Mouse (Mus musculus) megakaryocyte progenitor cell, adult 5-6 weeks (primary cell): ENCODE measurements around the gene Rab43. TPM values are rescaled to one million over a fixed set of nuclear protein-coding genes. Genes with fewer than 3 reads are reported as not detected.
"Not testable (repeated sequence)": the region's sequence is repeated elsewhere in the genome, so short reads cannot be mapped to it uniquely, and the experiment has no call there.

Experiments
- ATAC-seq: replicated peaks from 2 replicates; pipeline ENCODE4 v1.8.0; 2016; ENCODE audit warnings: mild to moderate bottlenecking, moderate TSS enrichment, inconsistent platforms; ENCODE audit not compliant: poor library complexity
- total RNA-seq, 2 experiments: library from RNA; stranded (forward) in 1 of 2; stranded (reverse) in 1 of 2; fragments of 157-497, 149-512 nt in 1 of 2; fragments of 200-1000 nt in 1 of 2; gene quantifications; 2 replicates each; pipeline versions ENCODE4 v1.2.3 to v1.2.4; 2015 to 2017

Rab43 gene
- total RNA-seq, 2 experiments from 2014 or later, result 3.5 to 17.9 TPM

- no peak for ATAC-seq
Observed at GRCm38 (mm10) chr6:87788266-87788895, 23.6 kb downstream of the Rab43 start.

DNA sequence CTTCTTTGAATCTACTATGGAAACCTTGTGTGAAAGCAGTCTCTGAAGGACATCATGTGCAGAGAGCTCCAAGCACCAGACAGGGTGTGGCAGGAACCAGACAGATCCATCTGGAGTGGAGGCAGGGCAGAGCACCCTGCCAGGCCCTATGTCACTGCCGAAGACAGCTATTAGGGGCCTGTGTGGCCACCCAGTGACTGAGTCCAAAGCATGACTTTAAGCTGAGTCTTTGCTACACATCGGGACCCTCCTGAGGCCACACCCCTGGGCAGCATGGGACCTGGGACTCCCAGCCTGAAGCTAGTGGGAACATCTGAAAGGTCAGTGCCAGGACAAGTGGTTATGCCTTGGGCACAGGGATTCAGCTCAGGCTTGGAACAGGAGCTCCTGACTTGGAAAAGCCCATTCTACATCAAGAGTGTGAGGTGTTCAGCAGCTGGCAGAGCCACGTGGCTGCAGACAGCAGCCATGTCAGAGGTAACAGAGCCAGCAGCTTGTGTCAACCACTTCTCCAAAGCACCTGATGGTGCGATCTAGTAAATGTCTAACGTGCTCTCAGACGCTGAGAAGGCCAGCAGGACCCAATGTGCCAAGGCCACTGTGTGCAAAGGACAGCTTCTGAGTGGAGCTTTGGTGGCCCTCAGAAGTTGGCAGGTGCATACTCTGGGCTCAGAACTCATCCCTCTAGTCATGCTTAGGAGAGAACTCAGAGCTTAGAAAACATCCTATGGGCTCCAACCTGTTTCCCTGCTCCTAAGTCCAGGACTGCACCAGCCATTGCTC is 24.7 kb downstream of the Rab43 start:
- no peak for ATAC-seq

DNA sequence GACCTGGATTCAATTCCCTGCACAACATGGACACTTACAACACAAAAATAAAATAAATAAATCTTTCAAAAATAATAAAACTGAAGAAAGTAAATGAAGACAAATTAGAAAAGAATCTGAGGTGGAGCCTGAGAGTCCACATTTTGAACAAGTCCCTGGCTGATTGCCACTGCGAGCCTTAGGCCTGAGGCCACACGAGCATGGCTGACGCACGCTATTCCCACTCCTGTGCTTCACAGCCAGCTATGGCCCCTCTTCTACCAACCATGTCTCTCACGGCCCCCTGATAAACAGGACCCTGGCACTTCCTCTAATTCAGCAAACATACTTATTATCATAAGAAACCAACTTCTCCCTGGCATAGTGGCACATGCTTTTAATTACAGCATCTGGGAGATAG is 25.3 kb downstream of the Rab43 start:
- ATAC-seq, result no peak

DNA sequence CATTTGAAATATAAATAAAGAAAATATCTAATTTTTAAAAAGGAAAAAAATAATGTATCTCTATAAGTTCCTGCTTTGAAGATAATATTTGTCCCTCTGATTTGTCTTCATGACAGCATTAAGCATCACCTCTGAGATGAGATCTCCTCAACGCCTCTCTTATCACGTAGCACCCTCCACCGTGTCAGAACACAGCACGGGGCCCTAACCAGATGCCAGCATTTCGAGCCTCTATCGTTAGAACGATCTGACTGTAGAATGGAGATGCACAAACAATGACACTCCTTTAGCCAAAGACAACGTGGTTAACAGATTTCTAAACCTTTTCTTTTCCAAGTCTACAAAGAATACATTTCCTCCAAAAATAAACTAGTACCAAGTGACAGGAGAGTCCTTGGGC is 27.9 kb downstream of the Rab43 start:
- ATAC-seq, result no peak

DNA sequence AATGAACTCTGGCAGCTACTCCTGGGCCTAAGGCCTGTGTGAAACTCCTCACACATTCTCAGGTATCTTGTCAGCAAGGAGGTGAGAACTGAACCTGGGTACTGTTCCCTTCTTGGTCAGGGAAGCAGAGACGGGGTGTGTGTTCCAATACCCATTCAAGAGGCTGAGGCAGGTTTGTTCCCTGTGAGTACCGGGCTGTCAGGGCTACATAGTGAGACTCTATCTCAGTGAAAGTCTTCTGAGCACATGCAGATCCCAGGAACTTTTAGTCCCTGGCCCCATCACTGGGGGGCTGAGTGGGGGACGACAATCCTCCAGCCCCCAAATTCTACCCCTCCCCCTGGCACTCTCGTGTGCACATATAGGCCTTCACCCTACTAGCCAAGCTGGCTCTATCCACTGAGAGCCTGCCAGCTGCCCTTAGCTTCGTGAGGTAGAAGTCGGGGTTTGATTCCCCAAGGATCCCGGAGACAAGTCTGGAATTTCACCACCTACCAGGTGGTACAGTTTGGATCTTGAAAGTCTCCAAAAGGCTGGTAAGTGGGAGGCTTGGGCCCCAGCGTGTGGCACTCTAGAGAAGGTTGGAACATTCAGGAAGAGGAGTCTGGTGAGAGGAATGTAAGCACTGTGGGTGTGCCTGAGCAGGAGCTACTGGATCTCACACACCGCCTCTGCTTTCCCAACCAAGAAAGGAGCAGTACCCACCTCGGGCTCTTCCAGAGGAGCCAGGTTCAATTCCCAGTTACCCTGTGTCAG is 31.2 kb downstream of the Rab43 start:
- no peak for ATAC-seq

DNA sequence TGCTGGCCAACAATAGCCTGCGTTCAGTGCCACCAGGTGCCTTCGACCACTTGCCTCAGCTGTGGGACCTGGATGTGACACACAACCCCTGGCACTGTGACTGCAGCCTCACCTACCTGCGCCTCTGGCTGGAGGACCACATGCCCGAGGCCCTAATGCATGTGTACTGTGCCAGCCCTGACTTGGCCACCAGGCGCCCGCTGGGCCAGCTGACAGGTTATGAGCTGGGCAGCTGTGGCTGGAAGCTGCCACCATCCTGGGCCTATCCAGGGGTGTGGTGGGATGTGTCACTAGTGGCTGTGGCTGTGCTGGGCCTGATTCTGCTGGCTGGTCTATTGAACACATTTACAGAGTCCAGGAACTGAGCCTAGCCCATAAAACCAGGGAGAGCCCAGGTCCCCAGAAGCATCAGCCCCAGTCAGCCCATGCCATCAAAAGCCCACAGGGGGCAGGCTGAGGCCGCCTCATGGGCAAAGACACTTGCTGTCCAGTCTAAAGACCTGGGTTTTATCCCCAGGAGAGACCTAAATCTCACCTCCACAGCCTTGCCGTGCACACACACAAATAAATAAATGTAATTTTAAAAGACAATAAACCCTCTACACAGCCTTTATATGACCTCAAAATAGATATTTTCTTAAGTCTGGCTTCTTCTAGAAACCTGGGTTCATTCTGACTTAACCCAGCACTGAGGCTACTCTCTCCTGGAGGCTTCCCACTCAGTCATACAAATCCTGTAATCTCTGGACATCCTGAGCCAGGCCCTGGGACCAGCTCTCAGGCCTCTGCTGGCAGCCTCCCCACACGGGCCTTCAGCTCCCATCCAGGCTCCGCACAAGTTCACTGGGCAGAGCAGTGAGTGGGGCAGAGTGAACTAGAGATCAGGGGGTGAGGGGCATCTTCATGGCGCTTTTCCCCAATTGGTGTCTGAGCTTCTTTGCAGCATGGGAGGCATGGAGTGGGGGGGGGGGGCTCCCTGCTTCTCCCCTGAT is 32.5 kb downstream of the Rab43 start:
- no peak for ATAC-seq

DNA sequence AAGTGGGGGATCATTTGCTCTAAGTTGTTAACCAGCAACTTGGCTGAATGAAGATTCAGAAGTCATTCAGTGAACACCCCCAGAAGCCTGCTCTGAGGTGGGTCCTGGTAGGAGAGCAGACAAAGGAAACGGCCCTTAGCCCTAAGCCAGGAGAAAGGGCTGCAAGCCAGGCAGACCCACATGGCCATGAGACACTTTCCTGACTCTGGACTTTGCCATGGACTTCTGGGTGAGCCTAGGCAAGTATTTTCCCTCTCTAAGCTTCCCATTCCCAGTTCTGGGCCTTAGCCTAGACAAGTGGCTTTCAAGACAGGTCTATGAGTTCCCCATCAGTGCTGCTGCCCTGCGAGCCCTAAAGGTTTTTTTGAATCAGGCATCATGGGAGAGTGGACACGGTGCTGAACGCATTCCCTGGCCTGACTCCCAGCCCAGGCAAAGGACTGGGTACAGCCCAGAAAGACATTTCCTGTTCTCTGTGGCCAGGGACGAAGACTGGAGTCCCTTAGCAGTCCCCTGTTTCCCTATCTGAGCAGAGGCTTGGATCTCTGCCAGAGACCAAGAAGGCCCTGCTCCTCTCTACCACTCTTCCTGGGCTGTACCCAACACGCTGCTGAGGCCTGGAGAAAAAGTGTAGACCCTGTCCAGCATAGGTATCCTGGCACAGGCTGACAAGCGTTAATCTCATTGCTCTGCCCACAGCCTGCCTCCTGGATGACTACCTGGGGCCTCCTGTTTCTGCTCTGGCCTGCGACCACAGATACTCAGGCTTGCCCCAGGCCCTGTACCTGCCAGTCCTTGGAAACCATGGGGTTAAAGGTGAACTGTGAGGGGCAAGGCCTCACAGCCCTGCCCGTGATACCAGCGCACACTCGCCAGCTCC is 33.4 kb downstream of the Rab43 start:
- peak; percentile 50 for ATAC-seq

GRCm38 (mm10) chr6:87777842-87778241 is 34.1 kb downstream of the Rab43 start, which contains the start of gene Gp9:
Gene Gp9, plus strand, starts transcription at chr6:87778072.
- peak; percentile 30 for ATAC-seq

- no peak for ATAC-seq
Observed at GRCm38 (mm10) chr6:87776663-87777062, 35.3 kb downstream of the Rab43 start.

GRCm38 (mm10) chr6:87775588-87776245 is 36.2 kb downstream of the Rab43 start:
- ATAC-seq, result peak; percentile 91

GRCm38 (mm10) chr6:87774909-87775308 is 37.1 kb downstream of the Rab43 start:
- ATAC-seq, result no peak

DNA sequence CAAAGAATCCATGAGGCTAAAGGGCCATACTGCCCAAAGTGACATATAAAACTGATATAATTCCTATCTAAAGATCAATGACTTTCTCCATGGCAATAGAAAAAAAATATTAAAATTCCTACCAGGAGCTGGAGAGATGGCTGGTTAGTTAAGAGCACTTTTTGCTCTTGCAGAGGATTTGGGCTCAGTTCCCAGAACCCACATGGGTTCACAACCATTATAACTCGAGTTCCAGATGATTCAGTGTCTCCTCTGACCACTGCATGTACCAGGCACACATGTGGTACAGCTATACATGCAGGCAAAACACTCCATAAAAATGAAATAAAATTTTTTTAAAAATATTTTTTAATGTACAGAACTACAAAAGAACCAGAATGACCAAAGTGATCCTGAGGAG is 37.5 kb downstream of the Rab43 start:
- no peak for ATAC-seq

DNA sequence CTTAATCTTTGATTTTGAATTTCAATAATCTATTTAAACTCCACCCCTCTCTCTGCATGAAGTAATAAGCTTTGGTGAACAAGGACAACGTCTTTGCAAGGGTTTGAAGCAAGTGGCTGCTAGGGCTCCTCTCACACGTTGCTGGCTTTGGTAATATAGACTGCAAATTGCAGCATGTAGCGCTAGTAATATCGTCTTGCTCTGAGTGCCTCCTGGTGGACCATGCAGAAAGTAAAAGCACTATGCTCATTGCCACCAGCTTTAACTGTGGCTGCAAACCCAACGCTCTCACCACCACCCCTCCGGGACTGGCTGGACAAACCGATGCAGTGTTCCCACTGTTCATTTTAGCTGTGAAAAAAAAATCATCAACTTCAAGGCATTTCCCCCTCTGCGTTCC is 41.3 kb downstream of the Rab43 start:
- ATAC-seq, result peak; percentile 96

- ATAC-seq, result not testable (repeated sequence)
Observed at GRCm38 (mm10) chr6:87764296-87764695, 47.7 kb downstream of the Rab43 start.

- peak; percentile 97 for ATAC-seq
Observed at GRCm38 (mm10) chr6:87763376-87764280, 48.3 kb downstream of the Rab43 start.

DNA sequence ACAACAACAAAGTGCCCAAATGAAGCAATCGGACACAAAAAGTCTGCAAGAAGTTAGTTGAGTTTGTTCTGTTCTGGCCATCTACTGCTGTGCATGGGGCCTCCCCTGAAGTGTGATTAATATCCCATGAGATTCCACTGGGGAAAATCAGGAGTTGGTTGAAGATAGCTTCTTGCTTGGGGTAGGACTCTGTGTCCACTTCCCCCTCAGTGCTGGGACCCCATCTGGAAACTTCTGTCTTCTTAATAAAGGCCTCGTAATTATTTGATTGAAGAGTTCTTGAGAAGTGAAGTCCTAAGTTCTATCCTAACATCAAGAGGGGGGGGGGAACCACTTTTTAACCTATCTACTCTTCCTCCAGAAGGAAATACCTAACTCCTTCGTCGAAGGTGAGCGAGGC is 49.8 kb downstream of the Rab43 start:
- no peak for ATAC-seq

DNA sequence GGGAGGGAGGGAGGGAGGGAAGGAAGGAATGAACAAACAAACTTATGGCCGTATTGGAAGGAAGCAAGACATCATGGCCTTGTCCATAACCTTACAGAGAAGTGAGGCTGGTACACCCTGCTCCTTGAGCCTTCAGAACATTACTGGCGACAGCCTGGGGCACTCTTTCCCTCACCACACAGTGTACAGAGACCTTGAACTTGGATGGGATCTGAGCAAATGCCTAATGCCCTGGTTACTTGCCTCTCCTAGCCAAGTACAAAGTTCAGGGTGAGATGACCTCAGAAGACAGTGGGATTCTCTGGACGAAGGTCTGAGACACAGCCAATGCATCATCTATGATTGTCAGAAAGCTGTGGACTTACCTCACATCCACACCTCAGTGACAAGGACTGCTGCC is 52.1 kb downstream of the Rab43 start:
- ATAC-seq, result no peak

DNA sequence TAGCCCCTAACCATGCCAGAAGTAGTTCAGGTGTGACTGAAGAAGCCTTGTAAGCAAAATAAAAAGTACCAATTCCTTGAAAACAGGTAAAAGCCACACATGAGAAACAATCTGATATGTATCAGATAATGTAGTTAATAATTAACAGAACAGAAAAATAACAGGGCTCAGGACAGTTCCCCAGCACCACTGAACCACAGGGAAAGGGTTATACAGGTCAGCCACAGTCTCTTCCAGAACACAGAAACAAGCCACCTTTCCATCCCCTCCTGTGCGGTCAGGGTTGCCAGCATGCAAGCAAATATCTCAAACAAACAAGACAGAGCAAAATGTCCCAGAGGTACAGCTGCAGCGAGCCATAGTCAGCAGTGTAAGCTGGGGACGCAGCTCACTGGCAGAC is 52.6 kb downstream of the Rab43 start:
- no peak for ATAC-seq
